Mouse (Mus musculus) pancreas, adult 10 weeks (tissue): ENCODE measurements around the gene 1700020D05Rik. TPM values are rescaled to one million over a fixed set of nuclear protein-coding genes. Genes with fewer than 3 reads are reported as not detected.

Source experiments
- polyA plus RNA-seq: library from polyadenylated mRNA; stranded (reverse); fragments of 350-450 nt; fragmentation: Illumina TruSeq; extraction: RNeasy Lipid Tissue Mini Kit (QIAGEN cat#74804); gene quantifications from one replicate; pipeline ENCODE4 v1.2.3, GENCODE M21; 2015; ENCODE audit warnings: low read depth, low replicate concordance; ENCODE audit not compliant: insufficient read depth

The 1700020D05Rik gene
- polyA plus RNA-seq = not detected

DNA sequence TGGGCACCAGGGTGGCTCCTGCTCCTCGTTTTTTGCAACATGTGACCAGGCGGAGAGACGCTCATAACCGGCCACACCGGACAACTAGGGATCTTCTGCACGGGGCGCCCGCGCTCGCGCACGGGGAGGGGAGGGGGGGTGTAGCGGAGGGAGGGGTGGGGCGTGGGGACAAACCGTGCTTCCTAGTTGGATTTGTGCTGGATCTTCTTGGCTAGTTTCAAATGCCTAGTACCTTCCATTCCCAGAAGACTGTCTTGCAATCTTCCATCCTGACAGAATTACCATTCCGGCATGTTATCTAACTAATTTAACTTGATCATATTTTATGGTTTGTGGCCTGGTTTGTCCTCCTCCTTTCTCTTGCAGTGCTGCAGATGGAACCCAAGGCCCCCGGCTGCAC, at the start of gene 1700020D05Rik:
TSS of gene 1700020D05Rik (minus strand) at position 101 of the 400 bp plus-strand sequence.

DNA sequence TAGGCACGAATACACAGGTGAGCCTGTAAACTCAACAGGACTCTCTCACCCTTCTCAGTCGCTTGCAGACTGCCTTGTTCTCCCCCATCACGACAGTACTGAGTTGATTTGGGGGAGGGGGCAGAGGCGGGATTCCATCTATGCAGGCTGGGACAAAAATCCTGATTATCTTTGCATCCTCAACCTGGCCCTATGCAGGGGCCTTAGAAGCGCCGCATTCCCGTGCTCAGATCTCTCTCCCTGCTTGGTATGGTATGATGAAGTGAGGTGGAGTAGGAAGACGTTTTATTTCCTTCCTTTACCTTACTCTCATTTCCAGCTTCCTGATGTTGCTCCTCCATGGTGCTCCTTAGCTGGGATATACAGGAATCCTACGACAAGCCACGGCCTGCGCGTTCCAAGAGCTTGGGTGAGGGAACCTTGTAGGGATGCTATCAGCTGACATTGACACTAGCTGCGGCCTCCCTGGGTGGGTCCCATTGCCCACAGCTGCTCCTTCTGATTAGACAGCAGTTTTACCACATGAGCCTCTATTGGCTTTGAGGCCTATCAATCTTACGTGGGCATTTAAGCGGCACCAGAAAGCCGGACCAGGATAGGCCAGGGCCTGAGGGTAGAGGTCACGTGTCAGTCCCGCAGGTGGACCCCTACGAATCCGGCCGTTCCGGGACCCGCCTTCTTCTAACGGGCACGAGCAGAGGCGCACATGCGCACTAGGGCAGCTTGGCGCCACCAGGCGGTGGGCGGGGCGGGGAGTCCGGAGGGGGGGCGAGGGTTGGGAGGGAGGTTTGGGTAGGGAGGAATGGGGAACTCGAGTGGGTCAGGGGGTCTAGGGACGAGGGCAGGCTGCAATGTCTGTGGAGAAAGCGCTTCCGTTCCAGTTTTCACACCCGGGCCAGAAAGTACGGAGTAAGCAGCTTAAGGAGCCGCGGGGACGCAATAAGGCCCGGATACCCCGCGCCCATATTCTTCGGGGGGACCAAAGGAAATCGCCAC, 6.7 kb upstream of the 1700020D05Rik start, which contains the start of gene Snx32:
TSS of gene Snx32 (minus strand) at position 508 of the 996 bp plus-strand sequence.

DNA sequence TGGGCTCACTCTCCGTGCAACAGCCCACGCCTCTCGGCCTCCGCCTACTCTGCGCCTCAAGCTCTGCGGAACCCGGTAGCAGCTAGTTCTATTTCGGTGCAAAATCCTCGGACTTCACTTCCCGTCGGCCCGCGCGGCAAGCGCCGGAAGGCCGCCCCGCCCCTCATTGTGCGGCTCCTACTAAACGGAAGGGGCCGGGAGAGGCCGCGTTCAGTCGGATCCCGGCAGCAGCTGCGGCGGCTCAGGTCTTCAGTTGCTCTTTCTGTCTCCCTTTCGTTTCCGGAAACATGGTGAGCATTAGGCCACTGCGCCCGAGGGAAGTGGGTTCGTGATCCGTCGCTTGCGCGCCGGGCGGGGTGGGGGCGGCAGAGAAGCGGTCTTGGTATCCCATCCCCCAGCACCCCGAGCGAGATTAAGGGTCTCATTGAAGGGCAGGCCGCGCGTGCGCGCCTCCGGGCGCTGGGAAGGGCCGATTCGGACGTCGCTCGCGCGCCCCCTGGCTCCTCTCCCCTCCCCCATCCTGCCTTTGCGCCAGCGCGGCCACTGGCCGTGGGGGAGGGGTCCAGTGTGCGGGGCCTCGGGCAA, 13.2 kb downstream of the 1700020D05Rik start, which contains the start of gene Cfl1:
TSS of gene Cfl1 (plus strand) at position 143 of the 585 bp plus-strand sequence.

DNA sequence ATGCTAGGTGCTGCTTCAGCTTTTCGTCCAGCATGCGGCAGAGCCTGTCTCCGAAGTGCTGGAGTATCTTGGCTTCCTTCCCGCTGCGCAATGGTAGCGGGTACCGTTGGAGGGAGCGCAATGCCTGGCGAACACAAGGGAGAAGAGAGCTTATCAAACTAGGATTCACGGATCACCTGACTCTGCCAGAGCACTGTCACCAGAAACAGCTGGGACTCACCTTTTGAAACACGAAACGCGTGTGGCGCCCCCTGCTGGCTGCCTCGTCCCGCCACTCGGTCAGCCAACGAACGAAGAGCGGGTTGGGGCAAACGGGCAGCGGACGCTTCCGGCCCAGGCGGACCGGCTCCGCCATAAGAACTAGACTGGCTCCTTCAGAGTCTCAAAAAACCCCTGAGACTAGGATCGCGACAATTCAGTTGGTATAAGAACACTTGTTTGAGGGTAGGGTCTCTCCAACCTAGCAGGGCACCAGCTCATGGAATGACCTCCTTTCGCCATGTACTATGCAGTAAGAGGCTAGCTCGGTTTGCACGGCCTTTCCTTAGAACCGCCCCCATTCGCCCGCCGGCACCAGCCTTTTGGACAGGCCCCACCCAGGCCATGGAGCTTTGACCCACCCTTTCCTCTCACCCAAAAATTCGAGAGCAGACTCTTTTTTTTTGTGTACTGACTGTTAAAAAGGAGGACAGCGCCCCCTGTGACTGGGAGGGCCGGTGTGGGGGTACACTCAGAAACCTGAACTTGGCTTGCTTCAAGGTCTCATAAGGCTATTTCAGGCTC, 15.6 kb downstream of the 1700020D05Rik start, which contains the start of gene Mus81:
TSS of gene Mus81 (minus strand) at position 635 of the 783 bp plus-strand sequence.

DNA sequence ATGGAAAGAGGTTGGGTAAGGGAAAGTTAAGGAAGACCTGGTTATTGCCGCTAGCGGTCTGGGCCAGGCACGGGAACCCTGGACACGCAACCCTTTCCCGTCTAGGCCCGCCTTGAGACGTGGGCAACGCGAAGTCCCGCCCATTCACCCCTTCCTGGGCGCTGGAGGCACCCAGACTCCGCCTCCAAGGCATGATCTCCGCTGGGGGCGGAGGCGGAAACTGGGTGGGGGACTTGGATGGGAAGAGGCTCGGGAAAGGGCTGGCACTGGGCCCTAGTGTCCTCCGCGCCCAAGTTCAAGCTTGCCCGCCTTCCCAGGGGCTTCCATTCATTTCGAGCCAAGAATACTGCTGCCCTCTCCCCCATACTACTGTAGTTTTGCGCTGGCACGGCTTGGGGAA, 29.9 kb downstream of the 1700020D05Rik start, which contains the start of gene Efemp2:
TSS of gene Efemp2 (plus strand) at position 235 of the 400 bp plus-strand sequence.

DNA sequence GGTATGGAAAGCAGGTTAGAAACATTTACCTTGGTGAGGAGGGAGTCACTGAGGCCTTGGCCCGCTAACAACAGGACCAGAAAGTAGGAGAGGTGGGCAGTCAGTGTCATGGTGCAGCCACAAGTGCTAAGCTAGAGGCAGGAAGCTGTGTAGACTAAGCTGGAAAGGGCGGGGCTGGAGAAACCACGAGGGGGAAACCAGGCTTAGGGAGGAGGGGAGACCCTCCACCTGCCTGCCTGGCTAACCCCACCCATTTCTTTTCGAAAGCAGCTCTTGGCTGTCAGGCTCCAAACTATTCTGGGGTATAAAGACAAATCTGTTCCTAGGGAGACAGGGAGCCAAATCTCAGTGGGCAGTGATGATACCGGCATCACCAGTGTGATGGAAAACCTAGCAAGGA, 35.2 kb downstream of the 1700020D05Rik start, which contains the start of gene Ctsw:
TSS of gene Ctsw (minus strand) at position 134 of the 400 bp plus-strand sequence.

DNA sequence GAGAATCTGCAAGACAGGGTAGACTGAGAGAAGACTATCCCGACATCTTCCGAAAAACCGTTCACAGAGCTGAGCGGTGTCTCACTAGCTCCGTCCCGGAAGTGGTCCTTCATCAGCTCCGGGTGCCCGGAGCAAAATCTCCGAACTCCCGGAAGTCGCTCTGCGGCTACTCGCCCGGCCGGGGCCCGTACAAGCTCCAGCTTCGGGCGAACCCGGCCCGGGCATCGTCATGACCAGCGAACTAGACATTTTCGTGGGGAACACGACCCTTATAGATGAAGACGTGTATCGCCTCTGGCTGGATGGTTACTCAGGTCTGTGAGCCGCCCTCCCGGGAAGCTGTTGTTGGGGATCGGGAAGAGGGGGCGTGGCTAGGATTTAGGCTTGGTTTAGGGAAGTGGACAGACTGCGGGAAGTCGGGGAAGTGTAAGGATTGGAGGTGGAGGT, 43.1 kb downstream of the 1700020D05Rik start, which contains the start of gene Fibp:
TSS of gene Fibp (plus strand) at position 151 of the 447 bp plus-strand sequence.

DNA sequence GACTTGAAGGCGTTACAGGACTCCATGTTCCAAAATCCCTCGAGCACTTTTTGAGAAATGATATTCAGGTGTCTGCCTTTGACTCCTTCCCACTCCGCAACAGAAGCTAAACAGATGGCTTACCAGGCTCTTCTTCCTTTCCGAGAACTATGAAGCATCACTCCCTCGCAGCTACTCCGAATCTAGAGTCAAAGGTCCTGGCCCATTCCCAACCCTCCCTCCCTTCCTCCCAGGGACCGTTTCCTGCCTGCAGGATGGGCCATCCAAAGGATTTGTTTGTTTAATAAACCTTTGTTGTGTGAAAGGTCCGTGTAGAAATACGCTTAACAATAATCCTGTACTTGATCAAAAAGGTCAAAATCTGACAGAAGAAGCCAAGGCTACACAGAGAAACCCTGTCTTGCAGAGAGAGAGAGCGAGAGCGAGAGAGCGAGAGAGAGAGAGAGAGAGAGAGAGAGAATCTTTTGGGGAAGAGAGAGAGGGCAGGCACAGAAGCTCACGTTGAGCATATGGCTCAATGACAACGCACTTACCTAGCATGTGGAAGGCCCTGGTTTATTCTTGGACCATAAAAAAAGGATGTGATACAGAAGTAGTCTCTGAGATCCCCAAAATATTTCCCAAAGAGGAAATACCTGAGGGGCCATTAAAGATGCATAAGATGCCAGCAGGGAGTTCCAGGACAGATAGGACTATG, 45.7 kb downstream of the 1700020D05Rik start, which contains the start of gene Ccdc85b:
TSS of gene Ccdc85b (minus strand) at position 149 of the 697 bp plus-strand sequence.

Other genes with a start within 250 kb of the 1700020D05Rik start
- 3.9 TPM for gene Pacs1, start 230.7 kb downstream of the 1700020D05Rik start, polyA plus RNA-seq
- gene Sf3b2, start 208.3 kb downstream of the 1700020D05Rik start, polyA plus RNA-seq = 39.5 TPM
- not detected for gene Gal3st3, start 205.5 kb downstream of the 1700020D05Rik start, polyA plus RNA-seq
- gene Catsper1, start 168.0 kb downstream of the 1700020D05Rik start, polyA plus RNA-seq = not detected
- 3.7 TPM for gene Cst6, start 154.2 kb downstream of the 1700020D05Rik start, polyA plus RNA-seq
- 6.5 TPM for gene Eif1ad, start 137.0 kb downstream of the 1700020D05Rik start, polyA plus RNA-seq
- gene Banf1, start 136.6 kb downstream of the 1700020D05Rik start, polyA plus RNA-seq = 29.9 TPM
- 47.0 TPM for gene Sart1, start 115.1 kb downstream of the 1700020D05Rik start, polyA plus RNA-seq
- gene Tsga10ip, start 101.3 kb downstream of the 1700020D05Rik start, polyA plus RNA-seq = 6.0 TPM
- gene Drap1, start 78.8 kb downstream of the 1700020D05Rik start, polyA plus RNA-seq = 51.3 TPM
- 12.1 TPM for gene AI837181, start 78.6 kb downstream of the 1700020D05Rik start, polyA plus RNA-seq
- gene Fosl1, start 56.2 kb downstream of the 1700020D05Rik start, polyA plus RNA-seq = not detected
- gene Ccdc85b, start 45.9 kb downstream of the 1700020D05Rik start, polyA plus RNA-seq = 5.0 TPM
- gene Fibp, start 43.2 kb downstream of the 1700020D05Rik start, polyA plus RNA-seq = 29.7 TPM
- gene Ctsw, start 35.3 kb downstream of the 1700020D05Rik start, polyA plus RNA-seq = 0.92 TPM
- 8.8 TPM for gene Efemp2, start 29.8 kb downstream of the 1700020D05Rik start, polyA plus RNA-seq
- 14.4 TPM for gene Mus81, start 15.4 kb downstream of the 1700020D05Rik start, polyA plus RNA-seq
- 65.0 TPM for gene Cfl1, start 13.3 kb downstream of the 1700020D05Rik start, polyA plus RNA-seq
- 3.4 TPM for gene Snx32, start 6.8 kb upstream of the 1700020D05Rik start, polyA plus RNA-seq
- 0.89 TPM for gene Ovol1, start 56.9 kb upstream of the 1700020D05Rik start, polyA plus RNA-seq
- 0.85 TPM for gene Ap5b1, start 64.2 kb upstream of the 1700020D05Rik start, polyA plus RNA-seq
- gene Rnaseh2c, start 98.1 kb upstream of the 1700020D05Rik start, polyA plus RNA-seq = 19.0 TPM
- gene Kat5, start 106.5 kb upstream of the 1700020D05Rik start, polyA plus RNA-seq = 10.2 TPM
- gene Rela, start 133.7 kb upstream of the 1700020D05Rik start, polyA plus RNA-seq = 13.3 TPM
- 14.3 TPM for gene Sipa1, start 159.9 kb upstream of the 1700020D05Rik start, polyA plus RNA-seq
- gene Map3k11, start 185.0 kb upstream of the 1700020D05Rik start, polyA plus RNA-seq = 13.6 TPM
- 20.4 TPM for gene Pcnx3, start 185.1 kb upstream of the 1700020D05Rik start, polyA plus RNA-seq
- not detected for gene Kcnk7, start 200.6 kb upstream of the 1700020D05Rik start, polyA plus RNA-seq
- gene Ehbp1l1, start 222.5 kb upstream of the 1700020D05Rik start, polyA plus RNA-seq = 4.9 TPM
- gene Fam89b, start 225.9 kb upstream of the 1700020D05Rik start, polyA plus RNA-seq = 21.9 TPM
- gene Ltbp3, start 237.1 kb upstream of the 1700020D05Rik start, polyA plus RNA-seq = 44.0 TPM